In the genomic region with DNA sequence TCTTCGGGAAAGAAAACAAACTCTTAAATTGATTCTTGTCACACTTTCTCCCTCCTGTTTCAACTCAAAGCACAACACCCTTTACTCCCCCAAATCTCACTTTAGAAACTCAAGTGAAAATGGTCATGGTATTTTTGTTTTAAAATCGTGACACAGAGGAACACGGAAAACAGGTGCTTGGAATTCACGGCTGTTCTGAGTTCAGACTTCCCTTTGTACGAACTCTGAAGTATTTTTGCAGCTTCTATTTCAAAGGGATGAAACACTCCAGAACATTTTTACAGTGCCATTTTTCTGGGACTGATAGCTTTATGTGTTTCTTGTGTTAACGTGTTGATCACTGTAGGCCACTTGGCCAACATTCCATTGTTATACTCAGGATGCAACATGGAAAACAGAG, we compare ENCODE assay signal across 29 mouse cellular contexts.
"Had no signal": no experiment of that assay in that cellular context is flagged by ENCODE, and none has a peak within 500 bp of the region (broad histone marks: within the 10 kb centered on the region; RNA-seq: fewer than 3 reads in every experiment).

No protein-coding gene starts in this region.

- H3K4me3 ChIP-seq: embryonic facial prominence, embryonic 10.5 days; embryonic facial prominence, embryonic 12.5 days; embryonic facial prominence, embryonic 13.5 days; embryonic facial prominence, embryonic 15.5 days; erythroblast, embryonic 14.5 days; forebrain, embryonic 10.5 days; forebrain, embryonic 12.5 days; forebrain, embryonic 13.5 days; forebrain, embryonic 15.5 days; gastrocnemius, adult 2 months; heart, adult 2 months had no signal

- ATAC-seq: forebrain, embryonic 13.5 days; forebrain, embryonic 14.5 days; forebrain, embryonic 15.5 days; forebrain, embryonic 16.5 days; forebrain, postnatal 0 days had no signal

- DNase-seq: cerebellum, adult 2 months; cerebellum, adult 8-10 months; cerebellum, adult 9-10 months; cerebellum, adult 9-11 months; cerebellum, postnatal 10 days; cerebellum, postnatal 14 days; cerebellum, postnatal 25 days; cerebellum, postnatal 36 days; embryo, embryonic 11 days; forebrain, postnatal 0 days; gastrocnemius, adult 2 months; gastrocnemius, postnatal 10 days; gastrocnemius, postnatal 14 days; gastrocnemius, postnatal 25 days; gastrocnemius, postnatal 36 days; heart, adult 11 months; heart, adult 18-20 months; heart, adult 2 months had no signal

- H3K27ac ChIP-seq: embryonic facial prominence, embryonic 10.5 days; embryonic facial prominence, embryonic 12.5 days; embryonic facial prominence, embryonic 13.5 days; embryonic facial prominence, embryonic 15.5 days; forebrain, embryonic 10.5 days; forebrain, embryonic 12.5 days; forebrain, embryonic 13.5 days; forebrain, embryonic 15.5 days; gastrocnemius, adult 2 months; heart, adult 2 months had no signal
